Mouse (Mus musculus) neural tube, embryonic 10.5 days (tissue): ENCODE data around the gene Tsga13.
A peak's percentile ranks its signal among the peaks of the same experiment; 100 is the strongest.

Source experiments
- DNase-seq: peaks from one replicate; pipeline ENCODE4 v3.0.0-alpha.2; 2017; ENCODE audit warnings: low spot score; ENCODE audit errors: extremely low spot score

Tsga13 gene

DNA sequence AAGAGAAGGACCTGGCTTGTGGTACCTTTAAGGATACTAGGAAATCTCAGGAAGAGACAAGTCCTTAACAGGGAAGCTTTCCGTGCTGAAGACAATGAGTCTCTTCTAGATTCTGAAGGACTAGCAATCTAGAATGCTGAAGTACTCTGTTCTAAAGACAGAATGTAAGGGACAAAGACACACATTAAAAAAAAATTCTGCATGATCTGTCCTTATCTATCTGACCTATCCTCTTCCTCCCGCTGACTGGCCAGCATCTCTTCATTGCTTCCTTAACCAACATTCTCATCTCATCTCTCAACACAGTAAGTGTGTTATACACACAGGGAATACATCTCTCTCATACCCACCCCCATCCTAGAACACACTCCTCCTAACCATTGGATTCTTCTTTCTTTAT lies at the start of gene Tsga13:
TSS of gene Tsga13 (minus strand) at position 101 of the 400 bp plus-strand sequence.
- no peak for DNase-seq

DNA sequence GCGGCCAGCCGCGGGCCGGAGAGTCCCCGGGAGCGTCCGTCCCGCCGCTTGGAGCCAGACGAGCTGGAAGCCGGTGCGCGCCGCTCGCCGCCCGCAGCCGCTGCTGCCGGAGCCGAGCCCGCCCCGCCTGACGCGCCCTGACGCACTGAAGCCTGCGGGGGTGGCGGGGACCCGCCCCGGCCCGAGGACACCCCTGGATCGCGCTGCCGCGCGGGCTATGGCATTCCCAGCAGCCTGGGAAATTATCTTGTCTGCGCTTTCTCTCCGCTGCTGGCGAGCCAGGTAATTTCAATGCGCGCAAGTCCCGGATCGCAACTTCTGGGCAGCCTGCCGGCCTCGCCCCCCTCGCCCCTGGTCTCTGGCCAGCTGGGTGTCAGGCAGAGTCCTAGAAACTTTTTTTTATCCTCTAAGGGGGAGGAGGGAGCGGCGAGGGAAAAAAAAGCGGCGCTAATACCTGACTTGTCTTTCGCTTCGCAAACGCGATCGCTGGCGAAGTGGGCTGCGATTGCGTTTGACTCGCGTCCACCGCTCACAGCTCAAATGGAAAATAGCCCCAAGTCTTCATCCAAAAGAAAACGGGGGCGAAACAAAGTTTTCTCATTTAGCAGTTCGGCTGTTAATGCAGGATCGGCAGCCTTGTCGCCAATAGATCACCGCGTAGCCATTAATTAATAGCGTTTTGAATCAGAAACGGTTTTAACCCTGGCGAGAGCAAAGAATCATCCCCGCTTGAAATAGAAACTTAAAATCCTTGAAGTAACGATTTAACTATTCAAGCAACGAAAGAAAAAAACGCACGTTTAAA lies 43.6 kb upstream of the Tsga13 start, which contains the start of gene Klf14:
TSS of gene Klf14 (minus strand) at position 343 of the 805 bp plus-strand sequence.
- peak; percentile 83 for DNase-seq

DNA sequence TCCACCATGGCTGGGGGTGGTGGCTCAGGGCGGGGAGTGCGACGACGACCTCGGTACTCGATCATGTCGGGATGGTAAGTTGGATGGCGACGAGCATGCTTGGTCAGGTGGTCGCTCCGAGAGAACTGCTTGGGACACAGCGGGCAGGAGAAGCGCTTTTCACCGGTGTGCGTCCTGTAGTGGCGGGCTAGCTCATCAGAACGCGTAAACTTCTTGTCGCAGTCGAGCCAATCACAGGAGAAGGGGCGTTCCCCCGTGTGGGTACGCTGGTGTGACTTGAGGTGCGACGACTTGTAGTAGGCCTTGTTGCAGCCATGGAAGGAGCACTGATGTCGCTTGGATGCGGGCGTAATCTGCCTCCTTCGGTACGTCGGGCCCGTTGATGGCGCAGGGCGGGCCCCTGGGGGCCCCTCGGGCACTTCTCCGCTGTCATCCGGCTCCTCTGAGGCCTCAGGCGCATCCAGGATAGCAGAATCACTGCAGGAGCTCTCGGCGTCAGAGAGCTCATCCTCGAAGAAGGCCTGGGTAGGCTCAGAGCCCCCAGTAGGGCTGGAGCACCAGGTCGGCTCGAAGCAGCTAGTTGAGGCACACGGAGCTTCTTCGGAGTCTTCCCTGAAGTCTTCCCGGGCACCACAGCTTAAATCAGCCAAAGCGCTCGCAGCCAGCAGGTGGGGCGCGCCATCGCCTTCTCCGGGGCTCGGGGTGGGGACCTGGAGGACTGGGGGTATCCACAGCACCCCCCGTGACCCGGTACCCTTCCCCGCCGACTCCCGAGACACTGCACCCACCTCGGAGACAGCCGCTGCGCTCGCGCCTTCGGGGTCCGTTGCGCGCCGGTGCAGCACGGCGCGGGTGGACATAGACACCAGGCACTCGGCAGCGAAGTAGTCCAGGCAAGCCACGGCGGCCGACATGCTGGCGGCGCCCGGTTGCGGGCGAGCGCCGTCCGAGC lies 42.7 kb upstream of the Tsga13 start:
- DNase-seq = peak; percentile 46

DNA sequence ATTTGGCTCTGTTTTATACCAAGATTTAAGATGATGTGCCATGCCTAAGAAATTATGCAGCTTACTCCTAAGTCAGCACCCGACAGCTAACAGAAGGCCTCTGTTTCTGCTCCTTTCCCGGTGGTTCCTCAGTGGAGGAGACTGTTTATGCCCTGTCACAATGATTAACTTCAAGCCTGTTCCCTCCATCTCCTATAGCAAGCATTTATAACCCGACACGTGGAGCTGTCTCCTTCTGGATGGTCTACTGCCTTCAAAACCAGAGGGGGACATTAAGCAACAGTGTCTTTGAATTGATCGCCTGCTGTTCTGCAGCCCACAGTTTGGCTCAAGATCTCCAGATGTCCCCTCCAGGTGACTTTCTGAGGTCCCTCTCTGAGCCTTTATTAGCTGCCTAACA lies 23.9 kb upstream of the Tsga13 start:
- DNase-seq = no peak

DNA sequence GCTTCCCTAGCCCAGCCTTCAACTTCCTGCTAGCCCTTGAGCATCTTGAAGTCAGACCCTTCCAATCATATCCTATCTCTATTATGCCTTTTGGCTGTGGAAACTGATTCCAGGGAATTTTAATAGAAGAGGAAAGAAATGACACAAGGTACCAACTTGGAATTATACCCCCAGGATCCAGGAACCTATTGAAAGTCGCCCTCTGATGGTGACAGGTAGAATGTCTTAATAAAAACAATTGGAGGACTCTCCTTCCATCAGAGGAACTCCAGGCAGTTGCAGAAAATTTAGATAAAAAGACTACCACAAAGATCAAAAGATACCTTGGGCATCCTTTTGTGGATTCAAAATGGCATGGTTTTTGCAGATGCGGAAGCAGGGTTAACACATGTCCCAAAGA lies 7.4 kb upstream of the Tsga13 start:
- no peak for DNase-seq

DNA sequence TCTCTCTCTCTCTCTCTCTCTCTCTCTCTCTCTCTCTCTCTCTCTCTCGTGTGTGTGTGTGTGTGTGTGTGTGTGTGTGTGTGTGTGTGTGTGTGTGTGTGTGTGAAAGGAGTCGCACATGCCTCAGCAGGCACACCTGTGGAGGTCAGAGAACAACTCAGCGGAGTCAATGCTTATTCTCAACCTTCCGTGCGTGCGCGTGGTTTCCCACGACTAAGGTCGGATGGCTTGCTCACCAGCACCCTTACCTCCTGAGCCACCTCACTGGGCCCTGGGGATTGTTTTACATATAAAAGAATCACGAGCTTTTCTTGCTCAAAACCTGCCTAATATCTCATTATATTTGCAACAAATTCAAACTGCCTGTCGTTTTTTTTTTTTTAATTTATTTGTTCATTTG lies 6.5 kb upstream of the Tsga13 start:
- DNase-seq = no peak

DNA sequence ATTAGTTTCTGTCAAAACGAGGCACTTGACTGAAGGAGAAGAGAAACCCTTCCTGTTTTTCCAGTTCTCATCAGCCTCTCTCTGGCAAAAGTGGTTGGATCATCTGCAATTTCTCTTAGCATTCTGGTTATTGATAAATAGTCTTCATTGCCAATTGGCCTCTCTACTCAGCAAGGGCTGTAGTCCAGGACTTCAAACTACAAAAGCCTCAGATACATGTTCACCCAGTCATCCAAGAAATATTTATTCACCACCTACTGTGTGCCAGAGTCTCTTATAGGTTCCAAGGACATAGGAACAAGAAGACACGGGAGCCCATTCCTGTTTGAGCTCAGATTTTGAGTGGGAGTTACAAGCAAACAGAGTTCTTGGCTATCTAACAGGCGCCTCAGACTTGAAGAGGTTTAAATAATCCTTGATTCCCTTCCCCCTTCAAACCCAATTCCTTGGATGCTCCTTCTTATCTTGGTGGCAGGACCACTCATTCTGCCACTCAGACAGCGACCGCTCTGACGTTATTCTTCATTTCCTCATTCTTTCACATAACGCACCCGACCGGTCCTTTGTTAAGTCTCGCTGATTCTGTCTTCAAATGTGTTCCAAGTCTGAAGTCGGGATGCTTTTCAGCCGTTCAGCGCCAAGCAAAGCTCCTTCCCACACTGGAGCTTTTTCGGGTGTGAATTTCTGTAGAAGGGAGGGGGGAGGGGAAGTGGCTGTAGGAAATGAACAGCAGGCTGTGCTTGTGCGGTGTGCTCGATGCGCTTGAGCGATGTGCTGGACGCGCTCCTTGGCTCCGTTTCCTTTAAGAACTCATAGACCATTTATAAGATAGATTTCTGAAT lies 5.7 kb upstream of the Tsga13 start:
- DNase-seq = no peak

DNA sequence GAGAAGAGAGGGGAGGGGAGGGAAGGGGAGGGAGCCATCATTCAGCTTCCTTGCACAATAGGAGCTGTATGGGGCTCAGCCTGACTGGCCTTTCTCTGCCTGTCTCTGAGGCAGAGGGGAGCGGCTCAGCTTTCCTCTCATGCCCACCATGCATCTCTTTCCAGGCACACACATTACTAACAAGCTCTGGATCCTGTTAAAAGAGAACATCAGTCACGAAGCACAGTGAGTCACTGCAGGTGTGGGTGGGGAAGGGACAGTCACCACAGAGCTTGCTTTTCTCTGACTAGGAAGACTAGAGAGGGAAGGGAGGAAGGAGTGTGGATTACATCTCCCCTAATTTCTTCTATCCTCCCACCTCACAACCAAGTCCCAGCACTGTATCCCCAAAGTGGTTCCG lies 7.4 kb downstream of the Tsga13 start:
- DNase-seq = no peak

DNA sequence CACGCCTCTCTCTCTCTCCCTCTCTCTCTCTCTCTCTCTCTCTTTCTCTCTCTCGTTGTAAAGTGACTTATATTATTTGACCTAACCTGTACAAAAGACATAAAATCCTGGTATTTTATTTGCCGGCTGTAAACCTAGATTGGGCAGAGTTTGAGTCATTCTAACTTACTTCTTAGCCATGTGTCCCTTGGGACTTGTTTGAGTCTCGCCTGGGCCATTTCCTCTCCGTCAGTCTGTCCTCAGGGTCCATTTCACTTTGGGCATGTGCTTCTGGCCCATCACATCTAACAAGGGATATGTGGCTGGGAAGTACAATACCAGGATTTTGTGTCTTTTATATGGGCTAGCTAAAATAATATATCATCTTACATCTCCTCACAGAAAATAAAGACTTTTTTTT lies 10.5 kb downstream of the Tsga13 start:
- no peak for DNase-seq

DNA sequence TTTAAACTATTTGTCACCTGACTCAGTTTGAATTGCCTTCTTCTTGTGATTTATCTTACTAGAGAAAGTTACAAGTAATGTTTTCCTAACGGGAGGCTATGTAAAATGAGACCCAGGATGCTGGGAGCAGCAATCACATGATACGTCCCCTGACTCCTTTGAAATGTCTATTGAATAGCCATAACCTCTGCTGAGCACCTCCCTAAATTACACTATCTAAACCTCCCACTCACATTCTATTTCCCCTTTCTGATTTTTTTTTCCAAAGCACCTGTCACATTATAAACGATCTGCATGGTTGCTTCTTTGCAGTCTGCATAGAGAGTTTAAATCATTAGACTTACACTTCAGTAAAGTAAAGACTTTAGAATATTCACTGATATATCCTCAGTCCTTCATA lies 11.3 kb downstream of the Tsga13 start:
- no peak for DNase-seq

DNA sequence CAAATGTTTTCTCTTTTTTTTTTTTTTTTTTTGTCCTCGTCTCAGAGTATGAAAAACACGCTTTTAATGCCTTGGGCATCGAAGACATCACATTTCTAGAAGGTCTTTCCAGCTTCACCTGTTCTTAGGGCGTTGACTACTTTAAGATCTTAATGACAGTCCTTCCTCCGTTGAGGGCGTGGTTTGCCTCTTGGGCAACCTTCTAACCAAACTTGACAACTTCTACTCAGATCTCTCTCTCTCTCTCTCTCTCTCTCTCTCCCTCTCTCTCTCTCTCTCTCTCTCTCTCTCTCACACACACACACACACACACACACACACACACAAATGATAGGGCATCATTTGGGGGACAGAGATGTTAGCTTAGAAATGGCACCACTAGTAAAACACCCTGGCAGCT lies 17.9 kb downstream of the Tsga13 start:
- no peak for DNase-seq

DNA sequence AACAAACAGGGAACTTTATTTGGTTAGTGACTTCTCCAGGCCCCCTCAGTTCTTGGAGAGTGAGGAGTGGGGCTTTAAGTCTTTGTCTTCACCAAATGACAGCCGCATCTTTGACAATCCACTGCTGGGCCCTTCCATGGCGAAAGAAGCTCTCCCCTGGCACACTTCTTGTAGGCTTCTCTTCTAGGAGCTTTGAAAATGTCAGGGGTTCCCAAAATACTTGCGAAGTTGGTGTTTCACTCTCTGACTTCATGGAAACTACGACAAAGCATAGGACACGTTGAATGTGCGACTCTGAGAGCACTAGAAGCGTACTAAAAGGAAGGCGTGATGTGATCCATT lies 18.4 kb downstream of the Tsga13 start:
- no peak for DNase-seq

DNA sequence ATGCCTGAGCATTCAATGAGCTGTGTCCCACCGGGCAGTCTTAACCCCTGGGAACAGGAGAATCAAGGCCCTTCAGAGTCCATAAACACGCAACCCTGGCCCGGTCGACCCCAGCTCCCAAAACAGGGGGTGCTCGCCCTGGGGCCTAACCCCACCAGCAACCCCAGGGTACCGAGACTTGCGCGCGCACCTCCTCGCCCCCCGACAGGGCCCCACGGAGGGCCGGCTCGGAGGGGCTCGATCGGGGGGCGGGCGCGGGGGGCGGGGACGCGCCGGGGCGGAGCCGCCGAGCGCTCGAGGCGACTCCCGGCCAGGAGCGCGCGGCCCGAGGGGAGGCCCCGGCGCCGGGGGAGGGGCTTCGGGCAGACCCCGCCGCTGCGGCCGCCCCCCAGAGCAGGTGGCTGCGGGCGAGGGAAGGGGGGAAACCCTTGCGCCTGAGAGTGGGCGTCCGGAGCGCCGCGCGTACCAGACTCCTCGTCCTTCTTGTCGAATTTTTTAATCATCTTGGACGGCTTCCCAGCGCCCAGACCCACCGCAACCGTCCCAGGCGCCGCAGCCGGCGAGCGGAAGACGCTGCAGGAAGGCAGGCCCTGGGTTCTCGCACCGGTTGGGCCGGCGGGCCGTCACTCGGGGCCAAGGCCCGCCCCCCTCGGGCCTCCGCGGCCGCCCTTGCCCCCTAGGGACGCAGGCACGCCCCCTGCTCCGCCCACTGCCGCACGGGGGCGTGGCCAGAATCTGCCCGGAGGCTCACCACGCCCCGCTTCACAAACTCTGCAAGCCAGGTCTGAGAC lies 19.0 kb downstream of the Tsga13 start, which contains the start of gene Copg2:
TSS of gene Copg2 (minus strand) at position 600 of the 791 bp plus-strand sequence.
- DNase-seq = peak; percentile 95

DNA sequence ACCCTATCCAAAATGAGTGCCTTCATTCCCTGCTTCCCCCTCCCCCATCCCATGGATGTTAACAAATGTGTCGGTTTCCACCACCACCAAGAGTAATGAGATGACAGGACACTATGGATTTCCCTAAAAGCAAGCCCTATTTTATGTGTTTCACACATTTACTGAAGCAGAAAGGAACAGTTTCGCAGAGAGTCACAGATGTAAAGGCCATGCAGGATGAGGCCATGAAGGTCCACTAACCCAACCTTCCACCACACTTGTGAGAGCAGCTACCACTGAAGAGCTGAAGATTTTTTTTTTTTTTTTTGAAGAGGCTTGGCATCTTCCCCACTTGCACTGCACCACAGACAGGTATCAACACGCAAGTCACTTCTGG lies 19.6 kb downstream of the Tsga13 start:
- DNase-seq = no peak

DNA sequence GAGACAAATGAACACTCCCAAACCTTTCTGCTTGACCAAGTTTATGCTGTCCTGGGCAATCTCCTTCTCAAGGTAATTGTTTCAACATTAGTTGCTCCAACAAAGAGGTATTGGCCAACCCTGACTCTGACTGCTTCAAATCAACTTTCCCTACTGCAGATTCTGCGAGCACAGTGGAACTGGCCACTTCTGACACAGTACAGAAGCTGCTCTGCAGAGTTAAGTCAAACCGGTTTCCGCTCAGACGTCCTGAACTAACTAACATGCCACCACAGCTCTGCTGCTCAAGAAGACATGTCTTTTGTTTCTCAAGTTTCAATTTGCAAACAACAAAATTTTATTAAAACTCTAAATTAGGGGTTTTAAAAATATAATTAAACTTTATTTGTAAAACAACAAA lies 22.3 kb downstream of the Tsga13 start:
- DNase-seq = no peak

DNA sequence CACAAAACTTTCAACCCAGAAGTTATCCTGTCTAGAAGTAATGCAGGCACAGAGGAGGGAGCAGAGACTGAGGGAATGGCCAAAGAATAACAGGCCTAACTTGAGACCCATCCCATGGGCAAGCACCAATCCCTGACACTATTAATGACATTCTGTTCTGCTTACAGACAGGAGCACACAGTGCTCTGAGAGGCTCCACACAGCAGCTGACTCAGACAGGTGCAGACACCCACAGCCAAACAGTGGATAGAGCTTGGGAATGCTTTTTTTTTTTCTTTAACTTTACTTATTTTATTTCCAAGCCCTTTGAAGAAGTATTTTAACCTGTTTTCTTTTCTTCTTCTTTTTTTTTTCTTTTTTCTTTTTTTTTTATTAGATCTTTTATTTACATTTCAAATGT lies 23.6 kb downstream of the Tsga13 start:
- no peak for DNase-seq

DNA sequence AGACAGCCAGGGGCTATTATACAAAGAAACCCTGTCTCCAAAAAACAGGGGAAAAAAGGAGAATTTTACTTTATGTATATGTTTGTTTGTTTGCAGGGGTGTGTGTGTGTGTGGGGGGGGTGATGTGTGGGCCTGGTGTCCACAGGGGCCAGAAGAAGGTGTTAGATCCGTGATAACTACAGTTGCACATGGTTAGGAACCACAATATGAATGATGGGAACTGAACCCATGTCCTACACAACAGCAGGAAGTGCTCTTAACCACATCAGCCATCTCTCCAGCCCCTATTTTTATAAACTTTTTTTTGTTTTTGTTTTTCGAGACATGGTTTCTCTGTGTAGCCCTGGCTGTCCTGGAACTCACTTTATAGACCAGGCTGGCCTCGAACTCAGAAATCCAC lies 30.5 kb downstream of the Tsga13 start:
- no peak for DNase-seq

DNA sequence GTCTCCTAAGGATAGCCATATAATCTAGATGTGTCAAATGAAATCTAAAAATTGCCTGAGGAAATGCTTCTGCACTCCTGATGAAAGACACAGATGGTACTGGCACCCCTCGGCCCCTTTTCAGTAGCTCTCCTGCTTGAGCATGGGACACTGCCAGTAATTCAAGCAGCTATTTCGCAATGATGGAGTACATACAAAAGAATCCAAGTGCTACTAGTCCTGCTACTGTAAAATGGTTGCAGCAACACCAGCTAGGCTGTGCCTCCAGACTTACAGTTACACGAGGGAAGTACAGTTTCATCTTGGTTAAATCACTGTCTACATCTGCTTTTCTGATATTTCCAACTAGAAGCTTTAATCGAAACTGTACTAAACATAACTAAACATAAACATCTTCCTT lies 31.9 kb downstream of the Tsga13 start:
- DNase-seq = no peak

DNA sequence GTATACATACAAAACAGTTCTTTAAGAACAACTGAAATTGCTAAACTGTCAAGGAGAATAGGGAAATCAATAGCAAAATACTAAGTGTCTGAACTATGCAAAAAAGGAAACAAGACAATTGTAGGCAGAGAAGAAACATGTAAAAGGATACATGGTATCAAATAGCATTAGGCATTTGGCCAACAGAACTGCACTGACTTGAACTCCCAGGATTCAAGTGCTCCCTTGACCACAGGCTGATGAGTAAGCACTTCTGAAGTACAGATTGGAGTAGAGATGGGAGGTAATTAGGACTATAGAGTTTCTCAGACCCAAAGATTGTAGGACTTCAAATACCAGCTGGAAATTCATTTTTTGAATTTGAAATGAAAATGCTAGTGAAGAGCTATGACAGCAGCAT lies 38.7 kb downstream of the Tsga13 start:
- DNase-seq = no peak

DNA sequence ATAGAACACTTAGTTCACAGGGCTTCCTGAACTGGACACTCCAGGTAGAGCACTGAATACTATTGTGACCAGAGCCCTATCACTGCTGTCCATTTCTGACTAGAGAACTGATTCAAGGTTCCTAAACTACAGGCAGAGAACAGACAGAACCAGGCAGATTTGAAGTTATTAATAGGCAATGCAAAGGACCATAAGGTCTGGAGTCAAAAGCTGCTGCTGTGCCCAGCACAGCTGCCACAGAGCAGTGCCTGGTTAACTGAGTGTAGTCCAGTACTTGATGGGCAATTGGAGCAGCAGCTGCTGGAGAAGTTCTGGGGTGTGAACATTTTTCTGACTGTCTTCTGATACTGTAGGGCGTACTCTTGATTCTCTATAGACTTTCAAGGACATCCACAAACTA lies 48.9 kb downstream of the Tsga13 start:
- no peak for DNase-seq
